Comparison of ENCODE assay signal across 11 mouse cellular contexts in genomic region chr8:124923971-124924652, GRCm38 (mm10). TPM values are rescaled to one million over a fixed set of nuclear protein-coding genes. Genes with fewer than 3 reads are reported as not detected.
DNase-seq lines count a peak whose midpoint lies in the region; ATAC-seq and TF ChIP-seq lines count a peak whose summit lies in the region.
"Had no signal": no experiment of that assay in that cellular context is flagged by ENCODE, and none has a peak within 500 bp of the region (broad histone marks: within the 10 kb centered on the region; RNA-seq: fewer than 3 reads in every experiment).

No protein-coding gene starts in this region.

- no peak for ATAC-seq in heart, embryonic 12.5 days (ENCODE audit: insufficient number of reproducible peaks, low FRiP score)
- ATAC-seq in stomach, postnatal 0 days (ENCODE audit: low FRiP score, low TSS enrichment), result no peak
- no peak for ATAC-seq in forebrain, embryonic 13.5 days

- no peaks in the 10 kb centered on the region for H3K9me3 ChIP-seq in heart, embryonic 12.5 days (replicated peaks)
- H3K9me3 ChIP-seq in stomach, postnatal 0 days (ENCODE audit: control insufficient read depth, low read length), result no peaks in the 10 kb centered on the region
- no peaks in the 10 kb centered on the region for H3K9me3 ChIP-seq in forebrain, embryonic 13.5 days (replicated peaks)

- no peaks in the 10 kb centered on the region for H3K27me3 ChIP-seq in heart, embryonic 12.5 days (replicated peaks)
- H3K27me3 ChIP-seq in stomach, postnatal 0 days (ENCODE audit: control insufficient read depth, insufficient read depth, low read length), result no peaks in the 10 kb centered on the region
- H3K27me3 ChIP-seq in forebrain, embryonic 13.5 days, result no peaks in the 10 kb centered on the region
- H3K27me3 ChIP-seq: megakaryocyte, embryonic 14.5 days had no signal

- intact Hi-C loops in gastrocnemius, postnatal 14 days (cut with DNase I; ENCODE audit: low total_unique reads), result no loop called here

- H3K4me1 ChIP-seq in heart, embryonic 12.5 days (replicated peaks), result peaks cover 80% of the 10 kb centered on the region
- H3K4me1 ChIP-seq in lung, adult 2 months (ENCODE audit: control insufficient read depth, insufficient read depth, low read length), result peaks cover 35% of the 10 kb centered on the region
- peaks cover 5% of the 10 kb centered on the region; the same call in 1 of the 2 replicates for H3K4me1 ChIP-seq in stomach, postnatal 0 days (replicated peaks; ENCODE audit: control insufficient read depth, insufficient read depth)
- H3K4me1 ChIP-seq in forebrain, embryonic 13.5 days, result peaks cover 6% of the 10 kb centered on the region; the same call in 1 of the 2 replicates

- H3K27ac ChIP-seq in heart, embryonic 12.5 days (ENCODE audit: poor library complexity, severe bottlenecking), result no peak overlapping the region
- 0 out of 2 replicates have a peak overlapping the region, but pooled peaks have one; percentile 18 for H3K27ac ChIP-seq in stomach, postnatal 0 days (replicated peaks)
- no peak overlapping the region for H3K27ac ChIP-seq in forebrain, embryonic 13.5 days

- 85% methylated on average over 15 of the region's 15 CpGs for WGBS in heart, embryonic 12.5 days
- 69% methylated on average over 15 of the region's 15 CpGs for WGBS in lung, adult 2 months
- WGBS in stomach, postnatal 0 days, result 82% methylated on average over 15 of the region's 15 CpGs
- 88% methylated on average over 15 of the region's 15 CpGs for WGBS in forebrain, embryonic 13.5 days

- peak; percentile 75 to 84 for DNase-seq in heart, adult 18-20 months
- DNase-seq in lung, adult 2 months, result peak; percentile 20
- DNase-seq in lung, postnatal 14 days, result no peak
- DNase-seq in gastrocnemius, postnatal 14 days, result peak; percentile 73
- no peak for DNase-seq in stomach, postnatal 0 days (ENCODE audit: low spot score)
- no peak for DNase-seq in frontal cortex, adult 2 months (ENCODE audit: extremely low spot score in 1 of 2, low spot score in 1 of 2)
- DNase-seq: right cerebral cortex, postnatal 4 days; thymus, adult 18-20 months had no signal

- H3K4me2 ChIP-seq in heart, embryonic 12.5 days, result no peak overlapping the region
- H3K4me2 ChIP-seq in stomach, postnatal 0 days (replicated peaks; ENCODE audit: low read depth), result no peak overlapping the region
- no peak overlapping the region for H3K4me2 ChIP-seq in forebrain, embryonic 13.5 days

- no peak for TF ChIP-seq POLR2A in lung, adult 2 months (IDR thresholded peaks at IDR 0.05; ENCODE audit: borderline replicate concordance, extremely low read depth, low read depth, low read length)

- no peak for TF ChIP-seq EP300 in stomach, postnatal 0 days (optimal IDR thresholded peaks at IDR 0.05)

- H3K36me3 ChIP-seq in heart, embryonic 12.5 days, result peaks cover 6% of the 10 kb centered on the region; the same call in 1 of the 2 replicates
- H3K36me3 ChIP-seq in stomach, postnatal 0 days (ENCODE audit: control insufficient read depth, insufficient read depth, low read length), result no peaks in the 10 kb centered on the region
- H3K36me3 ChIP-seq in forebrain, embryonic 13.5 days (ENCODE audit: poor library complexity, severe bottlenecking), result peaks cover 29% of the 10 kb centered on the region

- no peak overlapping the region for H3K9ac ChIP-seq in heart, embryonic 12.5 days
- H3K9ac ChIP-seq in stomach, postnatal 0 days (ENCODE audit: low read length), result no peak overlapping the region
- no peak overlapping the region for H3K9ac ChIP-seq in forebrain, embryonic 13.5 days

- no peak for TF ChIP-seq CTCF in lung, adult 2 months (IDR thresholded peaks at IDR 0.05; ENCODE audit: insufficient read depth, low read length)
- no peak for TF ChIP-seq CTCF in stomach, postnatal 0 days (IDR thresholded peaks at IDR 0.05; ENCODE audit: low read depth)

- H3K4me3 ChIP-seq in heart, embryonic 12.5 days, result no peak overlapping the region
- no peak overlapping the region for H3K4me3 ChIP-seq in lung, adult 2 months (replicated peaks; ENCODE audit: extremely low read depth, low read depth, low read length)
- H3K4me3 ChIP-seq in stomach, postnatal 0 days (ENCODE audit: low read depth, low read length), result no peak overlapping the region
- no peak overlapping the region for H3K4me3 ChIP-seq in forebrain, embryonic 13.5 days
- H3K4me3 ChIP-seq: megakaryocyte, embryonic 14.5 days had no signal

RNA-seq across cellular contexts. Expression of gene Egln1, which starts 25.0 kb away (rescaled TPM):
- 100 to 1,000 TPM; 310 to 331 TPM for total RNA-seq in heart, adult 18-20 months (2021)
- 16.5 and 18.6 TPM in 2 replicates for polyA plus RNA-seq in heart, embryonic 12.5 days (2016; fragmentation: Nextera tagmentation; extraction: Ambion mirVana)
- polyA plus RNA-seq in lung, adult 2 months (2012; rRNA removed), result 33.7 and 40.2 TPM in 2 replicates
- 10 to 100 TPM; 70.1 to 76.6 TPM for total RNA-seq in gastrocnemius, postnatal 14 days (2021)
- 7.1 and 7.5 TPM in 2 replicates for polyA plus RNA-seq in stomach, postnatal 0 days (2015; fragmentation: Nextera tagmentation; extraction: Ambion mirVana)
- polyA plus RNA-seq in frontal cortex, adult 2 months (2012; rRNA removed), result 55.8 and 61.7 TPM in 2 replicates
- 18.0 and 18.7 TPM in 2 replicates for polyA plus RNA-seq in forebrain, embryonic 13.5 days (2015; fragmentation: Nextera tagmentation; extraction: Ambion mirVana)

RNA-seq across cellular contexts. Expression of gene Sprtn, which starts 26.4 kb away (rescaled TPM):
- 10 to 100 TPM; 10.5 to 12.9 TPM for total RNA-seq in heart, adult 18-20 months (2021)
- 10.4 and 10.9 TPM in 2 replicates for polyA plus RNA-seq in heart, embryonic 12.5 days (2016; fragmentation: Nextera tagmentation; extraction: Ambion mirVana)
- polyA plus RNA-seq in lung, adult 2 months (2012; rRNA removed), result 13.6 and 17.8 TPM in 2 replicates
- 1 to 10 TPM; 6.6 to 8.8 TPM for total RNA-seq in gastrocnemius, postnatal 14 days (2021)
- 4.9 and 5.0 TPM in 2 replicates for polyA plus RNA-seq in stomach, postnatal 0 days (2015; fragmentation: Nextera tagmentation; extraction: Ambion mirVana)
- polyA plus RNA-seq in frontal cortex, adult 2 months (2012; rRNA removed), result 17.3 and 18.0 TPM in 2 replicates
- polyA plus RNA-seq in forebrain, embryonic 13.5 days (2015; fragmentation: Nextera tagmentation; extraction: Ambion mirVana), result 9.6 and 9.8 TPM in 2 replicates

RNA-seq across cellular contexts. Expression of gene Exoc8, which starts 26.6 kb away (rescaled TPM):
- 10 to 100 TPM; 18.4 to 18.7 TPM for total RNA-seq in heart, adult 18-20 months (2021)
- 10.1 and 10.3 TPM in 2 replicates for polyA plus RNA-seq in heart, embryonic 12.5 days (2016; fragmentation: Nextera tagmentation; extraction: Ambion mirVana)
- polyA plus RNA-seq in lung, adult 2 months (2012; rRNA removed), result 12.8 and 13.6 TPM in 2 replicates
- total RNA-seq in gastrocnemius, postnatal 14 days (2021), result 1 to 10 TPM; 7.7 to 8.8 TPM
- 4.9 and 5.9 TPM in 2 replicates for polyA plus RNA-seq in stomach, postnatal 0 days (2015; fragmentation: Nextera tagmentation; extraction: Ambion mirVana)
- 15.0 and 17.3 TPM in 2 replicates for polyA plus RNA-seq in frontal cortex, adult 2 months (2012; rRNA removed)
- 10.3 and 11.1 TPM in 2 replicates for polyA plus RNA-seq in forebrain, embryonic 13.5 days (2015; fragmentation: Nextera tagmentation; extraction: Ambion mirVana)

Comparison
In these comparisons a context has a peak if more than half of its experiments do, and no peak if none do; other contexts are left out.
1. DNase-seq: peak in heart, adult 18-20 months (2 of 2), lung, adult 2 months (single experiment) and gastrocnemius, postnatal 14 days (single experiment); none in lung, postnatal 14 days (single experiment), stomach, postnatal 0 days (single experiment) and frontal cortex, adult 2 months (0 of 2).